Mouse (Mus musculus) midbrain, postnatal 0 days (tissue): ENCODE measurements at regions not wholly inside any gene's neighbourhood (a gene's known extent, or its start where the extent isn't known, plus 50 kb on each side); places are given as distances from the start of the nearest gene placed in this dataset.
"Not testable (repeated sequence)": the region's sequence is repeated elsewhere in the genome, so short reads cannot be mapped to it uniquely, and the experiment has no call there.

ENCODE experiments used
- ATAC-seq: fragments of 200-750 bp; cut with Nextera tagmentation; 2 replicates; pipeline ENCODE4 v1.8.0; 2017; ENCODE audit warnings: moderate number of reproducible peaks, mild to moderate bottlenecking, moderate TSS enrichment, moderate library complexity; ENCODE audit not compliant: low FRiP score
- DNase-seq: peaks from one replicate; pipeline ENCODE4 v3.0.0-alpha.2; 2015; ENCODE audit warnings: low spot score
- H3K27ac ChIP-seq: fragments of 300-500 bp; sonication (generic); 2 replicates; pipeline ENCODE4 v1.5.1; 2014; ENCODE audit warnings: low read depth, mild to moderate bottlenecking, low read length, mixed read lengths
- H3K27me3 ChIP-seq: fragments of 300-500 bp; sonication (generic); 2 replicates; pipeline ENCODE4 v1.6.1; 2014; ENCODE audit warnings: low read length, control low read depth, mixed read lengths; ENCODE audit not compliant: insufficient read depth
- H3K36me3 ChIP-seq: fragments of 300-500 bp; sonication (generic); 2 replicates; pipeline ENCODE4 v1.6.1; 2014; ENCODE audit warnings: low read length, control low read depth, mixed read lengths; ENCODE audit not compliant: insufficient read depth
- H3K4me1 ChIP-seq: fragments of 300-500 bp; sonication (generic); 2 replicates; pipeline ENCODE4 v1.6.1; 2014; ENCODE audit warnings: mild to moderate bottlenecking, control low read depth, antibody characterized with exemption, low read length, mixed read lengths; ENCODE audit not compliant: insufficient read depth
- H3K4me2 ChIP-seq: fragments of 300-500 bp; sonication (generic); 2 replicates; pipeline ENCODE4 v1.6.1; 2014; ENCODE audit warnings: low read depth, mild to moderate bottlenecking, low read length, mixed read lengths; ENCODE audit not compliant: poor library complexity, severe bottlenecking
- H3K4me3 ChIP-seq: fragments of 300-500 bp; sonication (generic); 2 replicates; pipeline ENCODE4 v1.5.1; 2014; ENCODE audit warnings: low read depth, mild to moderate bottlenecking, low read length, moderate library complexity
- H3K9ac ChIP-seq: fragments of 300-500 bp; sonication (generic); replicated peaks from 2 replicates; pipeline ENCODE4 v1.6.1; 2014; ENCODE audit warnings: mild to moderate bottlenecking, low read length, moderate library complexity, mixed read lengths; ENCODE audit not compliant: poor library complexity, severe bottlenecking
- H3K9me3 ChIP-seq: fragments of 300-500 bp; sonication (generic); 2 replicates; pipeline ENCODE4 v1.6.1; 2016; ENCODE audit warnings: low read length, control low read depth
- CTCF ChIP-seq: IDR thresholded peaks from 2 replicates; pipeline ENCODE4 v1.5.1; 2016; ENCODE audit warnings: antibody characterized with exemption, mild to moderate bottlenecking
- WGBS: fragments of 180-500 bp; shearing (Covaris S2); extraction: QIAGEN DNeasy Blood & Tissue Kit; methylation state at CpG from one replicate; pipeline ENCODE4 v1.1.7; 2014; 5-methylcytosine and 5-hydroxymethylcytosine counted together

DNA sequence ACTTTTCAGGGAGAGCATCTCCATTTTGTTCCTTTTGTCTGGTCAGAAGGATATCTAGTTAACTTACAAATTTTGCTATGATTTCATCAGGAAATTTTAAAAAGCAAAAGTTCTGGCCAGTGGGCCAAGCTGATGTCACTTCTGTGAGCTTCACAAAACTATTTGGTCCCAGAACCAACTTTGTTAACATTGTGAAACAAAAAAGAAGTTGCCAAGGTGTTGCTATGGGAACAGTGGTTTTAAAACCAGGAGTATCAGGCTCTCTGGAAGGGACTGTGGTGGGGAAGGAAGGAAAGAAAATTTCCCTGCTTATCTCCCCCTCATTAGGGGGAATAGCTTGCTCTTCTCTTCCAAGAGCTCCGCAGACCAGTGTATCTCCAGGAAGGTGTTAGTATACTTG is 416.8 kb upstream of the Auts2 start:
- H3K9ac ChIP-seq, result no peak overlapping the region
- H3K27me3 ChIP-seq, result no peaks in the 10 kb centered on the region
- H3K4me1 ChIP-seq, result no peaks in the 10 kb centered on the region
- WGBS, result 67% methylated on average over 1 of the region's 1 CpGs
- no peaks in the 10 kb centered on the region for H3K9me3 ChIP-seq
- H3K4me2 ChIP-seq, result no peak overlapping the region
- H3K4me3 ChIP-seq, result no peak overlapping the region
- no peaks in the 10 kb centered on the region for H3K36me3 ChIP-seq
- DNase-seq, result no peak
- no peak for ATAC-seq
- no peak for TF ChIP-seq CTCF
- no peak overlapping the region for H3K27ac ChIP-seq

DNA sequence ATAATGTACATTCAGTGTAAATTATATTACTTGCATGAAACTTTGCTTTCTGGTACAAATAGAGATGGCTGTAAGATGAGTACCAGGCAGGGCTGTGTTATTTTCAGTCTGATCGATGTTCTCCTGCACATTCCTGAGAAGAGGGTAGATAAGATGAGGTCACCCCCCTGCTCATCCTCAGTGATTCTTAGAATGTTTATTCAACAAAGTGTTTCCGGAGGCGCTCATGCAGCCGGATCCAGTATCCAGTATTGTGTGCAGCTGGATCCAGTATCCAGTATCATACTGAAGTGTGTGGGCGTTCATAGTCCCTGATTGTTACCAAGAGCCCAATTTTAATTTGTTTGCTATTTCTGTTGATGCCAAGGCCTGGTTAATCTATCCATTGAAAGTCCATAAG is 413.0 kb upstream of the Auts2 start:
- DNase-seq (no peak), ATAC-seq (no peak)
- Histone ChIP-seq H3K27me3 (no peaks in the 10 kb centered on the region), H3K4me2 (no peak overlapping the region), H3K9ac (no peak overlapping the region), H3K4me1 (no peaks in the 10 kb centered on the region), H3K4me3 (no peak overlapping the region), H3K9me3 (no peaks in the 10 kb centered on the region), H3K36me3 (no peaks in the 10 kb centered on the region), H3K27ac (no peak overlapping the region)
- 71% methylated on average over 5 of the region's 5 CpGs for WGBS
- no peak for TF ChIP-seq CTCF

DNA sequence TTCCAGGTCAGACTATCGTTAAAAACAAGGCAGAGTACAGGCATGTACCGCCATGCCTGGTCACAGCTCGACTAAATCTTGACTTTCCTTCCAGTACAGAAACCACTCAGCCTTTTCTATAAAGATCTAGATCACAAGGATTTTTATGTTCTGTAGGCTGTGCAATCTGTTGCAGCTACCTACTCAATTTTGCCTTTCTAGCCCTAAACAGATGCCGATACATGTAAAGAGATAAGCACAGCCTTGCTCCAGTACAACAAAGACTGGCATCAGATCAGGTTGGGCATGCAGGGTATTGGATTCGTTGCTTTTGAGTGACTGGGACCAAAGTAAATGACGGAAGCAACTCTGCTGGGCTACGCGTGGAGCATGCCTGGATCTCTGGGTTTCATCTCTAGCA is 411.9 kb upstream of the Auts2 start:
- Histone ChIP-seq H3K27ac (no peak overlapping the region), H3K36me3 (no peaks in the 10 kb centered on the region), H3K4me2 (no peak overlapping the region), H3K27me3 (no peaks in the 10 kb centered on the region), H3K4me1 (no peaks in the 10 kb centered on the region), H3K9me3 (no peaks in the 10 kb centered on the region), H3K9ac (no peak overlapping the region), H3K4me3 (no peak overlapping the region)
- no peak for TF ChIP-seq CTCF
- DNase-seq (no peak), ATAC-seq (no peak)
- WGBS, result 90% methylated on average over 8 of the region's 8 CpGs

DNA sequence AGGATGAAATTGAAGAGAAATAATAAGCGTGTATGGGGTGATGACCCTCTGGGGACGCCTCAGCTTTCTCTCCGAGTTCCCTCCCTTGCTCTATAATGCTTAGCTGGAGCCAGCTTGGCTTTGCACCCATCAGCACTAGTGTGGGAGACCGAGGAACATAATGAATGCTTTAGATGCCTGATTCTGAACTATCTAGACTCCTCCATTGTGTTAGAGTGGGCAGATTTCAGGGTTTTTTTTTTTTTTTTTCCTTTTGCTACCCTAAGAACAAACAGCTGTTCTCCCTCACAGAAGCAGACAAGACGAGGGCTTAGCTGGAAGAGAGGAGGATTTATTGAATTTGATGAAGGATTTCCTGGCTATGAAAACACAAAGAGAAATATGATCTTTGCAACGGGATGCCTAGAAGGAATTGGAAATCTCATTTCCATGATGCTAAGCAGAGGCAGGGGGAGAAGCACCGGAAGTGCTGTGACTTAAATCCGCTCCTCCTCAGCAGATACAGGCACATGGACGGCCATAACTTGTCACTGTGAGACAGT is 390.4 kb upstream of the Auts2 start:
- Histone ChIP-seq H3K27me3 (no peaks in the 10 kb centered on the region), H3K9me3 (no peaks in the 10 kb centered on the region), H3K9ac (no peak overlapping the region), H3K4me3 (no peak overlapping the region), H3K36me3 (no peaks in the 10 kb centered on the region), H3K4me2 (no peak overlapping the region), H3K4me1 (no peaks in the 10 kb centered on the region), H3K27ac (no peak overlapping the region)
- TF ChIP-seq CTCF, result no peak
- DNase-seq (no peak), ATAC-seq (no peak)
- WGBS, result 68% methylated on average over 9 of the region's 9 CpGs

DNA sequence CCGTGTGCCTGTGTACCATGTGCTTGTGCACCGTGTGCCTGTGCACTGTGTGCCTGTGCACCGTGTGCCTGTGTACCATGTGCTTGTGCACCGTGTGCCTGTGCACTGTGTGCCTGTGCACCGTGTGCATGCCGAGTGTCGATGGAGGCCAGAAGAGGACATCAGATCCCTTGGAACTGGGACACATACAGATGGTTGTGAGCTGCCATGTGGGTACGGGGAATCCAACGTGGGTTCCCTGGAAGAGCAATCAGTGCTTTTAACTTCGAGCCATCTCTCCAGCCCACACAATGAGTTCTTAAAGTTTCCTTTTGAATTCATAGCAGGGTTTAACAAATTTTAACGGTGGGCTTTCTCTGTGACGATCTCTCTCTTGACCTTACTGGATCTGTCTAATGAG is 386.8 kb upstream of the Auts2 start:
- H3K9ac ChIP-seq, H3K4me2 ChIP-seq, DNase-seq, H3K27me3 ChIP-seq, H3K36me3 ChIP-seq, H3K4me1 ChIP-seq, ATAC-seq, H3K9me3 ChIP-seq, H3K4me3 ChIP-seq, H3K27ac ChIP-seq: not testable (repeated sequence)
- WGBS, result 94% methylated on average over 12 of the region's 12 CpGs

DNA sequence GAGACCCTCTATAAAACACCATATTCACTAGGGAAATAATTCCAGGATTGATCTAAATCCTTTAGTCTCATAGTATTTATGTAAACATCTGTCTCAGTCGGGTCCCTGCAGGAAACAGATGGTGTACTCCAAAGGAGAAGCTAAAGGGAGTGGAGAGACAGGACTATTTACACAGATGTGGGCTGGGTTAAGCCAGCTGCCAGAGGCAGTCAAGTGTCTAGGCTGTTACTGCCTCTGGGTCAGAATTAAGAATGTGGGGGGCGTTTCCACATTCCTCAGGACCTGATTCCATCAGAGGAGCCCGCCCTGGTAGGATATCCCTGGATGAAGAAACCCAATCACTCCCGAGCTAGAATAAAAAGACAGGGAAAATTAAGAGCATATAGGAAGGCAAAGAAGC is 380.2 kb upstream of the Auts2 start:
- no peaks in the 10 kb centered on the region for H3K9me3 ChIP-seq
- H3K4me3 ChIP-seq, result no peak overlapping the region
- H3K4me1 ChIP-seq, result no peaks in the 10 kb centered on the region
- H3K9ac ChIP-seq, result no peak overlapping the region
- no peaks in the 10 kb centered on the region for H3K27me3 ChIP-seq
- H3K4me2 ChIP-seq, result no peak overlapping the region
- no peak for DNase-seq
- no peak overlapping the region for H3K27ac ChIP-seq
- H3K36me3 ChIP-seq, result no peaks in the 10 kb centered on the region
- 41% methylated on average over 4 of the region's 4 CpGs for WGBS
- ATAC-seq, result no peak
- no peak for TF ChIP-seq CTCF
